Mouse (Mus musculus): ENCODE measurements at regions not wholly inside any gene's neighbourhood (a gene's known extent, or its start where the extent isn't known, plus 50 kb on each side); places are given as distances from the start of the nearest gene placed in this dataset.

GRCm38 (mm10) chr4:56686141-56686540, 53.7 kb upstream of the Gm26657 start:
- DNase-seq = no peak

GRCm38 (mm10) chr4:56685696-56686095, 54.2 kb upstream of the Gm26657 start:
- DNase-seq = no peak

- peak; percentile 68 for DNase-seq
Observed at GRCm38 (mm10) chr4:56685123-56685522, 54.7 kb upstream of the Gm26657 start.

- DNase-seq = no peak
Observed at GRCm38 (mm10) chr4:56684031-56684430, 55.8 kb upstream of the Gm26657 start.

DNA sequence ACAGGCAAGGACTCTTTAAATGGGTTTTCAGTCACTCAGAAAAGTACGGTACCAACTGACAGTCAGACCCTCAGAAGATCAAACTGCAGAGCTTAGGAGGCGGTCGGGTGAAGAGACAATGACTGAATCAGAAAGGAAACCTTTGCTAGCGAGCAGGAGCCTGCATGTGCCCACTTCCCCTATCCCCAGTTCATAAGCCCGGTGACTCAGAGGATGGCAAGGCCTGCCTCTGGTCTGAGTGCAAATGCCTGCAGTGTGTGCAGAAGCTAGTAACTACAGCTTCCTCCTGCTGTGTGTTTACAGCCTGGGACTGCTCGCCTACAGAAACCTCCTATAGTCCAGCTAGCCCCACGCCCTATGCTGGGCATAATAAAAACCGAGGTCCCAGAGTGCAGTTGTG, 58.7 kb upstream of the Gm26657 start:
- DNase-seq = no peak

- DNase-seq = no peak
Observed at GRCm38 (mm10) chr4:56673868-56674267, 66.0 kb upstream of the Gm26657 start.

GRCm38 (mm10) chr4:56664921-56665320, 74.9 kb upstream of the Gm26657 start:
- DNase-seq = no peak

DNA sequence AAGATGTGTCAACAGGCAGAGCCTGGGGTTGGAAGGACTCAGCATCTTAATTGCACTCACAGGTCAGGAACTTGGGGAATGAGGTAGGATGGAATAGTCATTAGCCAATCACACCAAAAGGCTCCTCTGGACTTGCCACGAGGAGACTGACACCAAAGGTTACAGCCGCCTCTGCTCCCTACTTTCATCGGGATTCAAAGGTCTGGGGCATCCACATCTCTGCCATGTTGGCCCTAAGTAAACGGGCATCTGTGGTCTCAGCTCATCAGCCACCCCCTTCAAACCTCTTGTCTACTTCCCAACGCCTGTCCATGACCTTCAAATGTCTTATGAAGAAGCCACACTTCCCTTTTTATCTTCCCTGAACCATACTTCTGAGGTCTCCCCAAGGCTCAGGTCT, 78.1 kb upstream of the Gm26657 start:
- DNase-seq = no peak

- no peak for DNase-seq
Observed at GRCm38 (mm10) chr4:56657046-56657445, 82.8 kb upstream of the Gm26657 start.

DNA sequence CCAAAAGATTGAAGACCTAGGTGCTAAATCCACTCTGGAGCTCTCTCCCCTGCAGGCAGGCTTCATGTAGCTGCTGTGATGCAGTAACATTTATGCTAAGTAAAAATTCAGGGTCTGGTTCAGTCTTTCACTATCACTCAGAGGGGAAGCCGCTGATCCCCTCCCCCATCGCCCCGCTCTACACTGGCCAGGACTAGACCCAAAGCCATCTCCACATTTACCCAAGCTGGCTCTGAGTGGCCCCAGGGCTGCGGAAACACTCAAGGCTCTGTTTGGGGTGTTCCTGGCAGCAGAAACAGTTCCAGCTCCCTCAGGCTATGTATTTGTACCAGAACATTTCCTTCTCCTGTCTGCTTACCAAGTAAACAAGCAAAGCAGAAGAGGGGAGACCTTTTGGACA, 85.5 kb upstream of the Gm26657 start:
- DNase-seq = no peak

DNA sequence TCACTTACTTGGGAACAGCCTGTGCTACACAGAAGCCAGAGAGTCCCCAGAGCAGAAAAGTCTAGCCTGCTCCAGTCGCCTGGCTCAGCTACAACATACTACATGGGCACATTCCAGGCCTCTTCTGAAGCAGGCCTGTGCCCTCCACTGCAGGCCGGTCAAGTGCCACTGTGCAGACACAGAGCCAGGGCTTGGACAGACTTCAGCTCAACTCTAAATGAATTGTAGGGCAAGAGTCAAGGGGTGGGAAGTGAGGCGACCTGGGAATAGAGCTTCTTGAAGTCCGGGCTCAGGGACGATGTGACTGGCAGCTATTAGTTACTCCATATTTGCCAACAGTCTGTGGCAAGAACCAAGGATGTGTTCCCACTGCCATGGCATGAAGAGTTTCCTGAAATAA, 87.1 kb upstream of the Gm26657 start:
- no peak for DNase-seq

DNA sequence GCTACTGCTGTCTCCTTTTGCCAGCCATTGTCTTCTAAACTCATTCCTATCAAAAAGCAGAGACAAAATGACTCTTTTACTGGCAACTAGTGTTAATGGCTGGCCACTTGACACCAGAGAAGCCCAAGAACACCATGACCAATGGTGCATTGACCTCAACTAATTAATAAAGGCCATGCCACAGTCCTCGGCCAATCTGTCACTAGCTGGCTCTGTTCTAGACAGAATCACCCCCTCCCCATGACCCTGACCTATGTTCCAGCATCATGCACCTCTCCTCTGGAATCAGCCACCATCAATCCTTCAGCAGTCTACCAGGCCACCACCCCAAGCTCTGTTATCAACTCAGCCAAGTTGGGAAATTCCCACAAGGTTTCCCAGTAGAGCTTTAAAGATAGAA, 90.1 kb upstream of the Gm26657 start:
- DNase-seq = no peak

GRCm38 (mm10) chr4:56643999-56644962, 95.6 kb upstream of the Gm26657 start:
- DNase-seq = peak; percentile 29

GRCm38 (mm10) chr4:56643491-56643890, 96.4 kb upstream of the Gm26657 start:
- no peak for DNase-seq

DNA sequence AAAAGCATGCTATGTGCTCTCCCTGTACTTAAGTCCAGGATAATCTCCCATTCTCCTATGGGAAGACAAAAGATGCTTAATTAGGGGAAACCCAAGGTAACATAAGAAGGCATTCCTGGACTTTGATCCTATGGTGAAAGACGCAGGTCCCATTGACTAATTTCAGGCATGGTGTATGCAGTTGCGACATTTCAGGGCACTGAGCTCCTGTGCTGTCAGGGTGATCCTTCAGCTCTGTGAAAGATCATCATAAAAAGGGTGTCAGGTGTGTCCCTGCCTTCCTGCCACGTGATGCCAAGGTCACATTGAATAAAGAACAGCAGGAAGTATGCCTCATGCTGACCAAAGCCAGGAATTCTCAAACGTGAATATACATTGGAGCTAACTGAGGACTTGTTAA, 100.2 kb upstream of the Gm26657 start:
- no peak for DNase-seq

DNA sequence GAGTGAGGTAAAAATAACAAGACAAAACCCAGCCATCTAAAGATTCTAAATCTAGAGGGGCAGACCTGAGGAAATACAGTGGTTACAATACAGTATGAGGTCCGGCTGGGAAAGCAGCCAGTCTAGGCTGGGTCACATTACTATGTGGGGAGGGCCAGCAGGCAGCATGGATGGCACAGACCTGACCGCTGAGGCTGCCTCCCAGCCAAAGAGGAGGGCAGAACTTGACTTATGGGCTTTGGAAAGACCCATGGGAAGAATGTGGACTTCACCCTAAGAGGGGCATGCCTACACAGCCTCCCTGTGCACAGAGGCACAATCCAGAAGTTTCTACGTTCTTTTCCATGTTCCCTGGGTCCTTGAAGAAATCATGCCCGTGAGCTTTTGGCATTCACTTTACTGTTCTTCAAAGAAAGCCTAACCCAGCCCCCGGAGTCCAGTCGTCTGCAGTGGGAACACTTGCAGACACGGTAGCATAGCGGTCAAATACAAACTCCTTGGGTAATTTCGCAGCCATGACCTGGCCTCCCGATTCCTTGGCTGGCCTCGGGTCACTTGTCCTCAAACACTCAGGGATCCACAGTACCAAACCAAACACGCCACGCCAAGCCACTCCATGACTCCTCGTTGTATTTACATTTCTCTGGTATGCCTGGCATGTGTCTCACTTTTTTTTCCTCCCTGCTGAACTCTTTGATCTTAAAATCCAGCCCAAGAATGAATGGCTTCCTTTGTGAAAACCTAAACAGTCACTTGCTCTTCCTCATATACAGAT, 101.0 kb upstream of the Gm26657 start:
- DNase-seq = no peak

- DNase-seq = no peak
Observed at GRCm38 (mm10) chr4:56636265-56636664, 103.6 kb upstream of the Gm26657 start.

DNA sequence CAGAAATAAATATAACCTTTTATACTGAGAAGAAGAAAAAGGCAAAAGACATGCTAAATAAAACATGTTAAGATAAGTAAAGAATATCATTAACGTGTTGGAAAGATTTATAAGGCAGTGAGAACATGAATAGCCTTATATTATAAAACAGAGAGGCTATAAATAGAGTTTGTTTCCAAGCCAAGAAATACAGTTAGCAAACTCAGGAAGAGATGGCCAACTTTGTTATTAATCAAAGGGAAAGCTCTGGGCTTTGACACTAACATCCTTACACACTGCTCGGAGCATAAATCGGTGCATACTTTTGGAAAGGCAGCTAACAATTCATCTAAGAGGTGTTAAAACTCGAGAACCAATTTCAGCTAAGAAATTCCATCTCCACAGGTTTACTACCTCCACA, 106.3 kb upstream of the Gm26657 start:
- no peak for DNase-seq

DNA sequence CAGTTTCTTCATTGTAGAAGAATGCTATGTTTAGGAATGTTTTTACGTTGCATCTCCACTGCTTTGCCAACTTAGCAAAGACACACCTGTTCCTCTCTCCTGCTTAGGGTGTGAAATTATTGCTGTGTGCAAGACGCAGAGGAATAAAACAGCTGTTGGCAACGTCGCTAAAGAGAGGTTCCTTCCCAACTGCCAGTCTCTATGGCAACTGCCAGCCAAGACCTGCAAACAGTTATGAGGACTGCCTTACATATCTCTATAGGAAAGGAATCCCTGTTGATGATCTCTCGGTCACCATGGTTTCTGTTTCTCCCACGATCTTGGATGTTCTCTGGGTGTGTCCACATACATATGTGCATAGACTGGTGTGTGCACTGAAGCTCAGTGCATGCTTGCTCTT, 109.6 kb upstream of the Gm26657 start:
- DNase-seq = peak; percentile 39

DNA sequence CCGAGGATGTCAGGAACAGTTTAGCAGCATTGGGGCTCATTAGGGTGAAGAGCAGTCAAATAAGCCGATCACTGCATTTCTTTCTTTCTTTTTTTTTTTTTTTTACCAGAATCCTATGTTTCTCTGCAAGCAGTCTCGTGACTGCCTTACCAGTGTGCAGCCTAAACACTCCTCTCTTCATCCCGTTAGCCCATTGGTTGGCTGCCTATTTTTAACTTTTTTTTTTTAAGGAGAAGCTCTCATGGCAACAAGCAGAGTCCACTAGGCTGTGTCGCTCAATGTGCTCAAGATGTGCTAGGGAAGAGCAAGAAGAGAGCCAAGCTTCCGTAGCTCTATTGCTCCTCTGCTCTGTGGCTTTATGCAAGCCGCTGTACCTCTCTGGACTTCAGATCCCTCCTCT, 112.7 kb upstream of the Gm26657 start:
- DNase-seq = no peak

DNA sequence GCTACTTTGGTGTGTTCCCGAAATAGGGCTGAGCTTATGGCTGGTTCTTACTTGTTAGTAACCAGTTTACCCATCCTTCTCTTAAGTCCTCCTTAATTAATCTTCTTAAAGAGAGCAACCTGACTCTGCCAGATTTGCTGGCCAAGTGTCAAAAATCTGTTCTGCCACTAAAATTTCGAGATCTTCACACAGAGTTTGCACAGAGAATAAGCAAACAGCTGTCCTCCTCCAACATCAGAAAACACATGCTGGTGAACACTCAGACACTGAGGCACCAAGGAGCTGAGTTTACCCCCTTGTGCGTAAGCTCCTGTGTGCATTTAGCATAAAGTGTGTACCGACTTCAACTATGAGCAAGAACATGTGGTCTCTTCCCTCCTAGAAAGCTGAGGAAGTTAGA, 118.1 kb upstream of the Gm26657 start:
- DNase-seq = no peak

DNA sequence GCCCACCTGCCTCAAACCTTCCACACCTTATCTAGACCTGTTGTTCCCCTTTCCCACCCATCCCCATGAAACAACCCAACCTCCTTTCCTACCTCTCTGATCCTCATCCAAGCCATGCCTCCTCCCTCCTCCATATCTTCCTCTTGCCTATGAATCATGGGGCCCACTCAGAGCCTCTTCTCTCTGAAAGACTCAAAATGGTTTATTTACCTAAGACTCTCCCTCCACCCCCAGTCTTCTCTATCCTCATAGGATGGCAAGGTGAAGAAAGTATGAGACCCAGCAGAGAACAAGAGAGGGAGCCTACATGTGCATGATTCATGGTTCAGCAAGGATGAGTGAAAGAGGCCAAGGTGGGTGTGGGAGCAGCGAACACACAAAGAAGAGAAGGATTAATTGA, 118.5 kb upstream of the Gm26657 start:
- peak; percentile 29 for DNase-seq

- DNase-seq = no peak
Observed at GRCm38 (mm10) chr4:56620628-56621027, 119.2 kb upstream of the Gm26657 start.

GRCm38 (mm10) chr4:56619803-56620202, 120.1 kb upstream of the Gm26657 start:
- DNase-seq = no peak

Data from right cerebral cortex, postnatal 25 days (tissue).